8 mouse cellular contexts compared by ENCODE assay signal in genomic region chr7:75852363-75852762, GRCm38 (mm10). TPM values are rescaled to one million over a fixed set of nuclear protein-coding genes. Genes with fewer than 3 reads are reported as not detected.
DNase-seq lines count a peak whose midpoint lies in the region; ATAC-seq and TF ChIP-seq lines count a peak whose summit lies in the region.

No protein-coding gene starts in this region.

- peak; percentile 39 for ATAC-seq in neural tube, embryonic 15.5 days (ENCODE audit: low FRiP score)

- H3K27me3 ChIP-seq in liver, adult 2 months (ENCODE audit: control insufficient read depth, insufficient read depth, low read length): no peaks in the 10 kb centered on the region
- no peaks in the 10 kb centered on the region for H3K27me3 ChIP-seq in neural tube, embryonic 15.5 days (replicated peaks)

- no peak for TF ChIP-seq POLR2A in liver, adult 2 months (IDR thresholded peaks at IDR 0.05; ENCODE audit: extremely low read depth, insufficient read depth, low read length)

- peak overlapping the region; percentile 99 for H3K27ac ChIP-seq in liver, adult 2 months (replicated peaks; ENCODE audit: insufficient read depth, low read depth, low read length)
- H3K27ac ChIP-seq in neural tube, embryonic 15.5 days (replicated peaks): peak overlapping the region; percentile 56

- no peaks in the 10 kb centered on the region for H3K9me3 ChIP-seq in neural tube, embryonic 15.5 days (replicated peaks)

- no peak for DNase-seq in liver, adult 2 months (ENCODE audit: extremely low read depth, low read depth, low spot score)
- no peak for DNase-seq in liver
- DNase-seq in brain, adult 2 months (ENCODE audit: low read depth, low spot score): peak; percentile 60
- DNase-seq in frontal cortex, postnatal 25 days (ENCODE audit: low spot score in 2 of 2): peak; percentile 33 to 47
- peak; percentile 42 to 59 for DNase-seq in left cerebral cortex, adult 9 months (ENCODE audit: low spot score in 2 of 2)
- no peak for DNase-seq in thymus, postnatal 4 days
- DNase-seq in heart, adult 9 months (ENCODE audit: low spot score in 2 of 2): no peak

- no peaks in the 10 kb centered on the region for H3K36me3 ChIP-seq in liver, adult 2 months (ENCODE audit: control insufficient read depth, insufficient read depth, low read length)
- no peaks in the 10 kb centered on the region for H3K36me3 ChIP-seq in neural tube, embryonic 15.5 days

- H3K9ac ChIP-seq in liver, adult 2 months (ENCODE audit: low read depth, low read length): peak overlapping the region; percentile 14
- no peak overlapping the region for H3K9ac ChIP-seq in neural tube, embryonic 15.5 days (replicated peaks)

- no peak for TF ChIP-seq CTCF in liver, adult 2 months (IDR thresholded peaks at IDR 0.05; ENCODE audit: low read depth, low read length)

- H3K4me3 ChIP-seq in liver, adult 2 months (ENCODE audit: insufficient read depth, low read depth, low read length): no peak overlapping the region
- no peak overlapping the region for H3K4me3 ChIP-seq in neural tube, embryonic 15.5 days (replicated peaks)

- 28% methylated on average over 4 of the region's 4 CpGs for WGBS in liver, adult 2 months
- WGBS in neural tube, embryonic 15.5 days: 42% methylated on average over 4 of the region's 4 CpGs

- H3K4me2 ChIP-seq in neural tube, embryonic 15.5 days: peak overlapping the region; percentile 5

- H3K79me2 ChIP-seq in liver, adult 2 months (ENCODE audit: control insufficient read depth, insufficient read depth, low read length): peaks cover 17% of the 10 kb centered on the region; the same call in 1 of the 2 replicates

- peaks cover 52% of the 10 kb centered on the region for H3K4me1 ChIP-seq in liver, adult 2 months (ENCODE audit: control insufficient read depth, insufficient read depth, low read length)
- H3K4me1 ChIP-seq in neural tube, embryonic 15.5 days: peaks cover 72% of the 10 kb centered on the region

RNA-seq across cellular contexts. Expression of gene Klhl25, which starts 4.3 kb away (rescaled TPM):
- total RNA-seq in liver, adult 2 months (2014; rRNA removed): 10.9 and 12.0 TPM in 2 replicates
- 20.0 and 27.9 TPM in 2 replicates for polyA plus RNA-seq in liver, adult 2 months (2012; rRNA removed)
- polyA plus RNA-seq in neural tube, embryonic 15.5 days (2015; fragmentation: Nextera tagmentation; extraction: Ambion mirVana): 22.0 and 22.1 TPM in 2 replicates

Comparison
In these comparisons a context has a peak if more than half of its experiments do, and no peak if none do; other contexts are left out.
1. DNase-seq: peak in brain, adult 2 months (single experiment), frontal cortex, postnatal 25 days (2 of 2) and left cerebral cortex, adult 9 months (2 of 2); none in liver, adult 2 months (single experiment), liver (single experiment), thymus, postnatal 4 days (single experiment) and heart, adult 9 months (0 of 2).